Mouse (Mus musculus) limb, embryonic 12.5 days (tissue): ENCODE measurements at regions not wholly inside any gene's neighbourhood (a gene's known extent, or its start where the extent isn't known, plus 50 kb on each side); places are given as distances from the start of the nearest gene placed in this dataset.

Experiments
- ATAC-seq: fragments of 200-750 bp; cut with Nextera tagmentation; 2 replicates; pipeline ENCODE4 v1.8.0; 2017; ENCODE audit warnings: low read depth, moderate TSS enrichment; ENCODE audit not compliant: insufficient number of reproducible peaks, insufficient read depth, low FRiP score, low TSS enrichment
- H3K27ac ChIP-seq: fragments of 300-500 bp; sonication (generic); 2 replicates; pipeline ENCODE4 v1.5.1; 2016; ENCODE audit warnings: mild to moderate bottlenecking, moderate library complexity
- H3K27me3 ChIP-seq: fragments of 300-500 bp; sonication (generic); 2 replicates; pipeline ENCODE4 v1.6.1; 2016; ENCODE audit warnings: mild to moderate bottlenecking, moderate library complexity
- H3K36me3 ChIP-seq: fragments of 300-500 bp; sonication (generic); 2 replicates; pipeline ENCODE4 v1.6.1; 2016; ENCODE audit warnings: mild to moderate bottlenecking, moderate library complexity
- H3K4me1 ChIP-seq: fragments of 300-500 bp; sonication (generic); replicated peaks from 2 replicates; pipeline ENCODE4 v1.6.1; 2016
- H3K4me2 ChIP-seq: fragments of 300-500 bp; sonication (generic); 2 replicates; pipeline ENCODE4 v1.6.1; 2016; ENCODE audit warnings: mild to moderate bottlenecking, moderate library complexity
- H3K4me3 ChIP-seq: fragments of 300-500 bp; sonication (generic); replicated peaks from 2 replicates; pipeline ENCODE4 v1.5.1; 2016; ENCODE audit warnings: mild to moderate bottlenecking
- H3K9ac ChIP-seq: fragments of 300-500 bp; sonication (generic); replicated peaks from 2 replicates; pipeline ENCODE4 v1.6.1; 2016; ENCODE audit warnings: mild to moderate bottlenecking, moderate library complexity
- H3K9me3 ChIP-seq: fragments of 300-500 bp; sonication (generic); 2 replicates; pipeline ENCODE4 v1.6.1; 2016; ENCODE audit warnings: mild to moderate bottlenecking, moderate library complexity
- WGBS: fragments of 180-500 bp; shearing (Covaris S2); methylation state at CpG from one replicate; pipeline ENCODE4 v1.1.7; 2016; 5-methylcytosine and 5-hydroxymethylcytosine counted together

DNA sequence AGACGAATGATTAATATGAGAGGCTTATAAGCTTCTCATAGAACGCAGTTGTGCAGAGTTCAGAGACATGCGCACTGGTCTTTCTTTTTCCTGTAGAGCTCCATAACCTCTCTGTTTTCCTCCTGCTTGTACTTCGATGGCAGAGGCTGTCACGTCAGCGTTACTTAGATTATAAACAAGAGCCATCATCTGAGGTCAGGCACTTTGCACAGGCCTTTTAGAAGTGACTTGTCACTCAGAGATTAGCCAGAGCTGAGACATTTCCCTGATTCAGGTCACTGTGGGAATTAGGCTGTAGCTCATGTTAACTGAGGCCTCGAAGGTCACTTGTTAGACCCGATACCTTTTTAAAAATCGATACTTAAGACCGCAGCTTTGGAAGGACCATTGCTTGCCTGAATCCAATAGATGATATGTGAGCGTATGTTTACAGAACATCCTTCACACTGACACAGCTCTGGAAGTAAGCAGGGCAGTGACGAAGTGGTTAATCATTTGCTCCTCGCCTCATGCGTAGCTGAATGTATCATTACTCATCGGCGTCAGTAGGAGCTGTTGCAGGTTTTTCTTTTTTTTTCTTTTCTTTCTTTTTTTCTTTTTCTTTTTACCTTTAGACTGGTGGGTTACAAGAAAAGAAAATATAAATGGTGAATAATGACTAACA, 193.9 kb upstream of the Cdh6 start:
- Histone ChIP-seq H3K4me2 (no peak overlapping the region), H3K4me1 (no peaks in the 10 kb centered on the region), H3K27ac (no peak overlapping the region), H3K27me3 (no peaks in the 10 kb centered on the region), H3K36me3 (no peaks in the 10 kb centered on the region), H3K9ac (no peak overlapping the region), H3K9me3 (no peaks in the 10 kb centered on the region), H3K4me3 (no peak overlapping the region)
- WGBS: 60% methylated on average over 16 of the region's 16 CpGs
- no peak for ATAC-seq

DNA sequence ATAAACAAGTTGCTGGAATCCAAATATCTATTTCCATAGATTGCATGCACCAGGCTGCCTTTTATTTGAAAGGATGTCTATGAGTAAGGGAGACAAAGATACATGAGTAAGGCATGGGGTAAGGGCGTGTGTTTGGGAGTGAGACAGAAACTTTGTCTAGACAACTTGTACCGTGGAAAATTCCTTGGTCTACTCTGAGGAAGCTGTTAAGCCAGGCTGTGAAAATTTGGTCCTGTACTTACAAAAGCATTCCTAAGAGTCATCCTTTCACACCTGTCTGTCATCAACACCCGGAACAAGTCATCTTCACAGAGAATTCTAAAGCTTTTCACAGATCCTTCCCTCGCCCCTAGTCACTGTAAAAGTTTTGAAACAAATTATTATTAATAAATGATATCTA, 193.1 kb upstream of the Cdh6 start:
- H3K4me2 ChIP-seq: no peak overlapping the region
- H3K27ac ChIP-seq: no peak overlapping the region
- H3K9ac ChIP-seq: no peak overlapping the region
- no peaks in the 10 kb centered on the region for H3K27me3 ChIP-seq
- WGBS: 61% methylated on average over 4 of the region's 4 CpGs
- H3K4me3 ChIP-seq: no peak overlapping the region
- ATAC-seq: no peak
- no peaks in the 10 kb centered on the region for H3K9me3 ChIP-seq
- no peaks in the 10 kb centered on the region for H3K4me1 ChIP-seq
- H3K36me3 ChIP-seq: no peaks in the 10 kb centered on the region

- no peaks in the 10 kb centered on the region for H3K4me1 ChIP-seq
- H3K27ac ChIP-seq: no peak overlapping the region
- WGBS: 39% methylated on average over 2 of the region's 2 CpGs
- H3K4me3 ChIP-seq: no peak overlapping the region
- no peak overlapping the region for H3K4me2 ChIP-seq
- H3K27me3 ChIP-seq: no peaks in the 10 kb centered on the region
- no peaks in the 10 kb centered on the region for H3K9me3 ChIP-seq
- H3K36me3 ChIP-seq: no peaks in the 10 kb centered on the region
- H3K9ac ChIP-seq: no peak overlapping the region
- no peak for ATAC-seq
Observed at GRCm38 (mm10) chr15:13360741-13361140, 187.3 kb upstream of the Cdh6 start.

- no peak overlapping the region for H3K9ac ChIP-seq
- no peaks in the 10 kb centered on the region for H3K9me3 ChIP-seq
- no peaks in the 10 kb centered on the region for H3K27me3 ChIP-seq
- H3K4me3 ChIP-seq: no peak overlapping the region
- H3K36me3 ChIP-seq: no peaks in the 10 kb centered on the region
- no peak overlapping the region for H3K27ac ChIP-seq
- ATAC-seq: no peak
- 35% methylated on average over 1 of the region's 1 CpGs for WGBS
- no peak overlapping the region for H3K4me2 ChIP-seq
- no peaks in the 10 kb centered on the region for H3K4me1 ChIP-seq
Observed at GRCm38 (mm10) chr15:13359026-13359425, 185.6 kb upstream of the Cdh6 start.

GRCm38 (mm10) chr15:13350321-13350720, 176.8 kb upstream of the Cdh6 start:
- Histone ChIP-seq H3K9me3 (no peaks in the 10 kb centered on the region), H3K4me2 (no peak overlapping the region), H3K36me3 (no peaks in the 10 kb centered on the region), H3K27me3 (no peaks in the 10 kb centered on the region), H3K4me3 (no peak overlapping the region), H3K4me1 (no peaks in the 10 kb centered on the region), H3K27ac (no peak overlapping the region), H3K9ac (no peak overlapping the region)
- 84% methylated on average over 3 of the region's 3 CpGs for WGBS
- no peak for ATAC-seq

- no peak overlapping the region for H3K4me2 ChIP-seq
- no peaks in the 10 kb centered on the region for H3K36me3 ChIP-seq
- H3K9me3 ChIP-seq: no peaks in the 10 kb centered on the region
- no peak overlapping the region for H3K9ac ChIP-seq
- no peak for ATAC-seq
- no peaks in the 10 kb centered on the region for H3K4me1 ChIP-seq
- no peak overlapping the region for H3K4me3 ChIP-seq
- no peaks in the 10 kb centered on the region for H3K27me3 ChIP-seq
- H3K27ac ChIP-seq: no peak overlapping the region
- WGBS: 97% methylated on average over 1 of the region's 1 CpGs
Observed at GRCm38 (mm10) chr15:13336392-13336791, 162.9 kb upstream of the Cdh6 start.

DNA sequence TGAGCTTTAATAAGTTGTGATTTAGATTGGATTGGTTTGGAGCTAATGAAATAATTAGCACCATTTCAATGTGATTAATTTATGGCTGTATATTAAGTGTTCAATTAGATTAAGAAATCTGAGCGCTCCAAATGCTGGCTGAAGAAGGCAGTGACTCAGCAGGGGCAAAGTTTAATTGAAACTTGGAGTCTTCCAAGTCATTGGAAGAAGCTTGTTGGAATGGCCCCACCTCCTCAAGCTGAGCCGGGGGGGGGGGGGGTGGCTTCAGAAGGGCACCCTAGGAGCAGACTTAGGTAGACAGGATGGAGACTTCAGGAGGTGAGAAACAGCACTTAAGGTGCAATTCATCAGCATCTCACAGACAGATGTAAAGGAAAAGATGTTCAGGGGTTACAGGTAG, 151.0 kb upstream of the Cdh6 start:
- Histone ChIP-seq H3K4me2 (no peak overlapping the region), H3K27me3 (no peaks in the 10 kb centered on the region), H3K4me1 (no peaks in the 10 kb centered on the region), H3K27ac (no peak overlapping the region), H3K36me3 (no peaks in the 10 kb centered on the region), H3K4me3 (no peak overlapping the region), H3K9ac (no peak overlapping the region; the same call in 1 of the 2 replicates), H3K9me3 (no peaks in the 10 kb centered on the region)
- ATAC-seq: no peak
- 7% methylated on average over 2 of the region's 2 CpGs for WGBS

GRCm38 (mm10) chr15:13320599-13321348, 147.3 kb upstream of the Cdh6 start:
- 50% methylated on average over 10 of the region's 10 CpGs for WGBS

GRCm38 (mm10) chr15:13304562-13304961, 131.1 kb upstream of the Cdh6 start:
- H3K4me2 ChIP-seq: no peak overlapping the region
- no peak overlapping the region for H3K27ac ChIP-seq
- WGBS: 45% methylated on average over 6 of the region's 6 CpGs
- H3K27me3 ChIP-seq: no peaks in the 10 kb centered on the region
- no peaks in the 10 kb centered on the region for H3K36me3 ChIP-seq
- no peak overlapping the region for H3K9ac ChIP-seq
- H3K9me3 ChIP-seq: no peaks in the 10 kb centered on the region
- ATAC-seq: no peak
- H3K4me3 ChIP-seq: no peak overlapping the region
- H3K4me1 ChIP-seq: no peaks in the 10 kb centered on the region

More at GRCm38 (mm10) chr15:13320599-13321348, 147.3 kb upstream of the Cdh6 start:
- Histone ChIP-seq H3K27me3 (no peaks in the 10 kb centered on the region), H3K4me3 (no peak overlapping the region), H3K9me3 (no peaks in the 10 kb centered on the region), H3K9ac (no peak overlapping the region), H3K4me2 (no peak overlapping the region), H3K4me1 (no peaks in the 10 kb centered on the region), H3K36me3 (no peaks in the 10 kb centered on the region), H3K27ac (no peak overlapping the region)
- ATAC-seq: no peak

DNA sequence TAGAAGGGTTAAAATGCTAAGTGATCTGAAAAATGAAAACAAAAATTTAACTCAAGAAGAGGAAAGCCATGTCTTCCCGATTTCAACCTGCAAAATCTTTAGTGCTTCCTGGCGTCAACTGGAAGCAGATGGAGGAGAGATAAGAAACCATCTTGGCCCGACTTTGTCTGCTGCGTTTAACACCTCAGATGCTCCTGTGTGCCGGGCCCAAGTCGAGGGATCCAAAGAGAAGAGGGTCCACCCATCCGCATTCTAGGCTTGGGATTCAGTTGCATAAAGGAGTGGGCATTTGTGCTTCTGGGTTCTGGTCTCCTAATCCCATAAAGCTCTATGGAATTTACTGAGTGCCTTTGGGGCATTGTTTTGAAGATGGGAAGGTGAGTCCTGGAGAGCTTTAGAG, 130.0 kb upstream of the Cdh6 start:
- H3K4me3 ChIP-seq: no peak overlapping the region
- H3K27ac ChIP-seq: no peak overlapping the region
- no peaks in the 10 kb centered on the region for H3K27me3 ChIP-seq
- no peaks in the 10 kb centered on the region for H3K4me1 ChIP-seq
- no peak for ATAC-seq
- no peaks in the 10 kb centered on the region for H3K36me3 ChIP-seq
- WGBS: 80% methylated on average over 7 of the region's 7 CpGs
- no peak overlapping the region for H3K9ac ChIP-seq
- H3K4me2 ChIP-seq: no peak overlapping the region
- H3K9me3 ChIP-seq: no peaks in the 10 kb centered on the region

- Histone ChIP-seq H3K27me3 (no peaks in the 10 kb centered on the region), H3K36me3 (no peaks in the 10 kb centered on the region), H3K4me3 (no peak overlapping the region), H3K9ac (no peak overlapping the region), H3K4me2 (no peak overlapping the region), H3K9me3 (no peaks in the 10 kb centered on the region), H3K4me1 (no peaks in the 10 kb centered on the region), H3K27ac (no peak overlapping the region)
- 60% methylated on average over 6 of the region's 6 CpGs for WGBS
- ATAC-seq: no peak
Observed at GRCm38 (mm10) chr15:13302672-13303071, 129.2 kb upstream of the Cdh6 start.

GRCm38 (mm10) chr15:13296967-13297366, 123.5 kb upstream of the Cdh6 start:
- no peak overlapping the region for H3K27ac ChIP-seq
- no peak overlapping the region for H3K9ac ChIP-seq
- 57% methylated on average over 6 of the region's 6 CpGs for WGBS
- no peaks in the 10 kb centered on the region for H3K36me3 ChIP-seq
- no peak overlapping the region for H3K4me2 ChIP-seq
- H3K4me1 ChIP-seq: no peaks in the 10 kb centered on the region
- no peaks in the 10 kb centered on the region for H3K9me3 ChIP-seq
- H3K27me3 ChIP-seq: no peaks in the 10 kb centered on the region
- no peak for ATAC-seq
- no peak overlapping the region for H3K4me3 ChIP-seq
